Mouse (Mus musculus): Measurements from ENCODE around the gene Gm17079. TPM values are rescaled to one million over a fixed set of nuclear protein-coding genes. Genes with fewer than 3 reads are reported as not detected.

The Gm17079 gene
- polyA plus RNA-seq, 1 experiment: 1.9 TPM

DNA sequence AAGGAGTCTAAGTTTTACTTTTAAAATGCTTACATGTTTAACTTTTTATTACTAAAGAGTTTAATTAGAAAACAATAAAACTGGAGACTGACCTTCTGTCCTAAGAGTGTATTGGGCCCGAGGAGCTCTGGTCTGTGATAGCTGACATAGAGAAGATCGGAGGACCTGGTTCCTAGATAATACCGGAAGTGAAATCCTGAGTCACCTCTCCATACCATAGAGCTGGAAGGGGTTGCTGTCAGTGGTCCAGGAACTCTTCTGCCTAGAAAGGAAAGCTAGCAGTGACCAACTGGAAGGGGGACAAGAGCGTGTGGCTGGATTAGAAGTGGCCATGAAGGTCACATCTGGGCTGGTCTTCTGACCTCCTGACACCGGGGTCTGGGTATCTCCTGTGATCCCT lies 18.0 kb downstream of the Gm17079 start:
- peak overlapping the region; percentile 83 for H3K4me3 ChIP-seq (ENCODE audit: control insufficient read depth, low read depth, low read length)
- H3K4me1 ChIP-seq (ENCODE audit: control insufficient read depth, insufficient read depth, low read length): peaks cover 7% of the 10 kb centered on the region
- no peaks in the 10 kb centered on the region for H3K36me3 ChIP-seq (ENCODE audit: control insufficient read depth, insufficient read depth, low read length)
- H3K27ac ChIP-seq (ENCODE audit: control insufficient read depth, insufficient read depth, low read depth, low read length): 0 out of 2 replicates have a peak overlapping the region, but pooled peaks have one; percentile 13
- TF ChIP-seq CTCF (IDR thresholded peaks at IDR 0.05; ENCODE audit: control insufficient read depth, insufficient read depth, insufficient replicate concordance, low read depth, low read length) (no peak), POLR2A (IDR thresholded peaks at IDR 0.05; ENCODE audit: control insufficient read depth, low read depth, low read length) (no peak)
- no peaks in the 10 kb centered on the region for H3K27me3 ChIP-seq (ENCODE audit: control insufficient read depth, insufficient read depth, low read length)

Other genes starting within 250 kb of the Gm17079 start
- not detected in 2 replicates for gene Vmn2r89, start 243.6 kb downstream of the Gm17079 start, polyA plus RNA-seq (2012; rRNA removed)
- gene Gm5622, start 142.7 kb downstream of the Gm17079 start, polyA plus RNA-seq (2012; rRNA removed): 2.7 and 2.9 TPM in 2 replicates
- gene Gm17175, start 121.4 kb downstream of the Gm17079 start, polyA plus RNA-seq (2012; rRNA removed): 0.42 and 0.83 TPM in 2 replicates
- gene Gm17174, start 103.3 kb downstream of the Gm17079 start, polyA plus RNA-seq (2012; rRNA removed): 1.7 and 2.3 TPM in 2 replicates
- gene Gm17078, start 84.2 kb downstream of the Gm17079 start, polyA plus RNA-seq (2012; rRNA removed): 0.26 and 0.38 TPM in 2 replicates
- 7.9 and 12.8 TPM in 2 replicates for gene Gm4181, start 59.8 kb downstream of the Gm17079 start, polyA plus RNA-seq (2012; rRNA removed)
- 7.2 and 11.5 TPM in 2 replicates for gene Gm5800, start 21.7 kb upstream of the Gm17079 start, polyA plus RNA-seq (2012; rRNA removed)
- 0.16 TPM in 1 of 2 replicates, not detected in the other for gene Ang4, start 78.1 kb upstream of the Gm17079 start, polyA plus RNA-seq (2012; rRNA removed)
- 1.1 and 1.3 TPM in 2 replicates for gene AY358078, start 104.6 kb upstream of the Gm17079 start, polyA plus RNA-seq (2012; rRNA removed)
- 0.12 TPM in 1 of 2 replicates, not detected in the other for gene Ear6, start 158.2 kb upstream of the Gm17079 start, polyA plus RNA-seq (2012; rRNA removed)
- 14.4 and 15.8 TPM in 2 replicates for gene Mettl17, start 189.4 kb upstream of the Gm17079 start, polyA plus RNA-seq (2012; rRNA removed)
- 0.14 and 0.30 TPM in 2 replicates for gene Slc39a2, start 197.4 kb upstream of the Gm17079 start, polyA plus RNA-seq (2012; rRNA removed)
- gene Ndrg2, start 218.7 kb upstream of the Gm17079 start, polyA plus RNA-seq (2012; rRNA removed): 27.3 and 31.6 TPM in 2 replicates
- gene Tppp2, start 223.0 kb upstream of the Gm17079 start, polyA plus RNA-seq (2012; rRNA removed): 153 and 181 TPM in 2 replicates
- gene Rnase13, start 227.3 kb upstream of the Gm17079 start, polyA plus RNA-seq (2012; rRNA removed): 0.07 TPM in 1 of 2 replicates, not detected in the other

All from testis, adult 2 months (tissue).